Mouse (Mus musculus) right cerebral cortex, adult 18-20 months (tissue): Measurements from ENCODE around the gene Nelfb.

Experiments used
- DNase-seq: peaks from one replicate; pipeline ENCODE4 v3.0.0; 2022; ENCODE audit warnings: mixed read lengths

The Nelfb gene

DNA sequence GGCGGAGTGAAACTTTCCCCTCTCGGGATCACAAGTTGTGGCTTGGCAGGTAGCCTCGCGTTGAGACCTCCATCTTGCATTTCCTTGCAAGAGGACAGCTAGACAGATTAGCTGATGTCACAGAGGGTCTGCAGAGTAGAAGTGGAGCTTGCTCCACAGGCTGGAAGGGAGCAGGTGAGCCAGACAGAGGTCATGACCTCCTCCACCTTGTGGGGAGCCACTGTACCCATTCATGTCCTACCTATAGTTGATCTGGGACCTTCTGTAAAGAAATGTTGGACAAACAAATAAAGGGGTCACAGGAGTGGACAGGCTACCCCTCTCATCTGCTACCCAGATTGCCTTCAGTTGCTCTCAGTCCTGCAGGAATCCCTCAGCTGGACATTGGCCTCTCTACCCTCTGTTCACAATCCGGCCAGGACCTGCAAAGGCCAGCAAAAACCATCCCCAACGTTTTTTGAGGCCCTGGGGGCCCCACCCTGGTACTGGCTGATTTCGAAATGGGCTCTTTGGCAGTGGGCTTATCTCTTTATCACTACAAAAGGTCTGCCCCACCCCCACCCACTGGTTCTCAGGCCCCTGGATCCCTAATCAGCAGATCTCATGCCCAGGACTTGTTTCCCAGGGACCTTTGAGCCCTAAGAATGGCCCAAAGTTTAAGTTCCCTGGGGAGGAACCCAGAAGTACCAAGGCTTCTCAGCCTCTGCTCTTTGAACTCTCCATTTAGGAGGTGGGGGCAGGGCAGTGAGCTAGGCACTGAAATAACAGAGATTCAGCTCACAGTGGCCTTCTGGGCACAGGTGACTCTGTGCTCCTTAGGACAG lies 36.2 kb downstream of the Nelfb start:
- DNase-seq: no peak

DNA sequence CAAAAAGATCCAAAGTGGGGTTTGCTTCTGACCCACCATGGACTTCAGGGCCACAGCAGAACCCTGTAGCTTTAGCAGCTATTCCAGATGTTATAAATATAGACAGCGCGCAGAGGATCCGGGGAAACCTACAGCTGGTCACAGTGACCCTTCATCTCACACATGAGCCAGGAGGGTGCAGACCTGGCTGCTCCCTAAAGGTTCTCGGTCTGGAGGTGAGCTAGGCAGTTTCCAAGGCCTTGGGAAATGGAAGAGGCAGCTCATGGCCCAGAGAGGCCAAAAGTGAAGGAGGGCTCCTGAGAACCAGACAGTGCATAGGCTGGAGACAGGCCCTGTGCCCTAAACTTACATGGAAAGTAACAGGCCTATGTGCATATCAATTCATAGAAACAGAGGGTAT lies 37.5 kb downstream of the Nelfb start:
- no peak for DNase-seq

DNA sequence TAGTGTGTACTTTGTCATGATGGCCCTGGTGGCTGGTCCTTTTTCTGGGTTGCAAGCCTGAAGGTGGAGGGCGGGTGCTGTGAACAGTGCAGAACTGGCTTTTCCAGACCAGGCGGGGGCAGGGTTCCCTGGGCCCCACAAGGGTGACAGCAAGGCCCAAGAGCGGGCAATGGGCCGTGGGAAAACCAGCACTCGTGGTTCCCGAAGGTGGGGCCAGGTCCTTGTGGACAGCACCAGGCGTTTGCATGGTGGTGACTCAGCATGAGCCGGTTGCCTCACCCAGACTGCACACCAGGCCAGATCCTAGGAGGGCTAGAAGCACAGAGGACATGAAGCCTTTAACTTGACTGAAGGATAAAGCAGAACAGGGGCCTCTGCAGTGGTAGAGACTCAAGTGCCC lies 38.7 kb downstream of the Nelfb start:
- no peak for DNase-seq

DNA sequence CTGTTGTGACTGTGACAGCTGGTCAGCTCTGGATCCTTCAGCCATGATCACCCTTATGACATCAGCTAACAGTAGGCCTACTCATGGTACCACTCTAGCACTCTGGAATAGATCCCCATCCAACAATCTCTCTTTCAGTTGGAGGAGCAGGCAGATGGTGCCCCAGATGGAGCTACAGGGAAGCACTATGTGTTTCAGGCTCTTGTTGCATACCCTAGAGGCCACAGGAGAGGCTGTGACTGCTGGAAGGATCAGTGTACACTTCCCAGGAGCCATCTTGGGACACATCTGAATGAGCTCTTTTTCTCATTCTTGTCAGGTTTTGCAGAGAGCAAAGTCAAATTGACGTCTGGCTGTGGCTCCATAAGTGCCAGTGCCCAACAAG lies 39.5 kb downstream of the Nelfb start:
- DNase-seq: no peak

DNA sequence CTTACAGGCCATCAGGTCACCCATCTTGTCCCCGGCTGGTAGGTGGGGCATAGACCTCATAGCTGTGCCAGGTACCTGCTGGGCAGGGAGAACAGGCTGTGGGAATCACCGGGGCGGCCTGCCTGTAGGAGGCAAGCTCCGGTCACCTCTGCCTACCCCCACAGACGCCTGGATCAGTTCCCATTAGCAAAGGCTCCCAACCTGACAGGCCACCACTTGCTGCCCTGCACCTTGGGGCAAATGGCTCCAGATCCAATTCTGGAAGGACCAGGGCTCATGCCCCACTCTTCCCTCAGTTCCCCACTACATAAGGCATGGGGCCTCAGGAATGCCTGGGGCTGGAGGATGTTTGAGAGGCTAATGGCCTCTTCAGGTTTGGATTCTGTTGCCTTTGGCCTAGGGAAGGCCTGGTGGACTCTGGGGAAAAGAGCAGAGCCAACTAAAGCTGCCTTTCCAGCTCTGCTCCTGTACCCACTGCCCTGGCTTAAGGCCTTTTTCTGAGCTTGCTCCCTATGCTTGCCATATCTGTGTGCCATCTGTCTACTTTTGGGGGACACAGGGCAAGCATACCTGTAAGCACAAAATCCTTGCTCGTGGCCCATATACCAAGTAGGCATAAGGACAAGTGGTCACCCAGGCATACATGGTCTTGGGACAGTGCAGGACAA lies 40.1 kb downstream of the Nelfb start:
- no peak for DNase-seq

DNA sequence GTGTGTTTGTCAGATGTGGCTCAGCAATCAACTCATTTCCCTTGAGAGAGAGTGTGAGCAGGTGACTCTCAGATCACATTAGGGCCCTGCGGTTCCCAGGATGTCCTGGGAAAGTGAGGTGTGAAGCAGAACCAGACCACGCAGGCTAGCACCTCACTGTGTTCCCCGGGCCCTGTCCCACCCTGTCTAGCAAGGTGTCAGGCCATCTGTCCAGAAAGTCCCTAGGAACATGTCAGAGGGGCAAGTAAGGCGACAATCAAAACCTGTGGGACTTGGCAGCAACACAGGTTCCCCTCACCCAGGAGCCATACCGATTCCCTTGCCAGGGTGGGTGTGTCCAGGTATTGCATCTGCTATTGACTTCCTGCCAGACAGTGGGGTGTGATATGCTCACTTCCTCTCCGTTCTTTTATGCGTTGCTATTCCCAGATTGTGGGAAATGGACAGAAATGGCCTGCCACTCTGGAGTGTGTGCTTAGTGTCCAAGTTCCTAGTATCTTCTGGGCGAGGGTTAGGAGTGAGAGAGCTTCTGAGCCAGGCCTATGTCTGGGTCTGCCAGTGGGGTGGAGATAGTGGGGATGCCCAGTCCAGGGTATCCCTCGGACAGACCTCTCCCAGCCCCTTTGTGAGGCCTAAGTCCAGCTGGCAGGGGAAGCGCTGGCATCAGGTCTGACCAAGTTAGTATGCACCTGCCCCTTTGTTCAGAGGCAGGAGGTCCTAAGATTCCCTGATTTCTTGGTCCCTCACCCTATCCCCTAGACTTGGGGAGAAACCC lies 40.8 kb downstream of the Nelfb start:
- DNase-seq: no peak

DNA sequence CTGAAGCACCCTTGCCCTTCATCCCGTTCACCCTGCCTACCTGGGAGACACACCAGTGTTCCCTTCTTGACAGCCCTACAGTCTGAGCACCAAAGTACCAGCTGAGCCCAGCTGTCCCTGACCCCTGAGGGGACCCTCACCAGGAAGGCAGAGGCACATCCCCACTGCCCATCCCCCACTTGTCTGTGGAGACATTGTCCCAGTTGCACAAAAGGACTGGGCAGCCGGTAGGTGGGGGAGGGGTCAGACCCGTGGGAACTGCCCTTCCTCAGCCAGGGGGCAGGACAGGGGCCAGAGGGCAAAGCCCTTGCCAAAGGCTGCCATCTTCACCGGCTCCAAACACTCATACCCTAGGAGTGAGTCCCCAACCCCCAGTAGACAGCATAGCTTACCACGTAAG lies 41.5 kb downstream of the Nelfb start:
- no peak for DNase-seq

DNA sequence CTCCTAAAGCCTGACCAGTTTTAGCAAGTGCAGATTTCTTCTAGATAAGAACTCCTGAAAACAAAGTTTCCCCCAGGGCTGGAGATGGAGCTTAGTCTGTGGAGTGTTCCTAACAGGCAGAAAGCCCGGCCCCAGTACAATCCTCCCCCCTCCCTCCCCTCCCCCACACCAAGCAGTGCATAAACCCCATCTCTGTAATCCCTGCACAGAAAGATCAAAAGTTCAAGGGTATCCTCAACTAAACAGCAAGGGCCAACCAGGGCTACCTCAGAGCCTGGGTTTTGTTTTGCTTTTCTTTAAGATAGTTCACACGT lies 42.7 kb downstream of the Nelfb start:
- DNase-seq: no peak

DNA sequence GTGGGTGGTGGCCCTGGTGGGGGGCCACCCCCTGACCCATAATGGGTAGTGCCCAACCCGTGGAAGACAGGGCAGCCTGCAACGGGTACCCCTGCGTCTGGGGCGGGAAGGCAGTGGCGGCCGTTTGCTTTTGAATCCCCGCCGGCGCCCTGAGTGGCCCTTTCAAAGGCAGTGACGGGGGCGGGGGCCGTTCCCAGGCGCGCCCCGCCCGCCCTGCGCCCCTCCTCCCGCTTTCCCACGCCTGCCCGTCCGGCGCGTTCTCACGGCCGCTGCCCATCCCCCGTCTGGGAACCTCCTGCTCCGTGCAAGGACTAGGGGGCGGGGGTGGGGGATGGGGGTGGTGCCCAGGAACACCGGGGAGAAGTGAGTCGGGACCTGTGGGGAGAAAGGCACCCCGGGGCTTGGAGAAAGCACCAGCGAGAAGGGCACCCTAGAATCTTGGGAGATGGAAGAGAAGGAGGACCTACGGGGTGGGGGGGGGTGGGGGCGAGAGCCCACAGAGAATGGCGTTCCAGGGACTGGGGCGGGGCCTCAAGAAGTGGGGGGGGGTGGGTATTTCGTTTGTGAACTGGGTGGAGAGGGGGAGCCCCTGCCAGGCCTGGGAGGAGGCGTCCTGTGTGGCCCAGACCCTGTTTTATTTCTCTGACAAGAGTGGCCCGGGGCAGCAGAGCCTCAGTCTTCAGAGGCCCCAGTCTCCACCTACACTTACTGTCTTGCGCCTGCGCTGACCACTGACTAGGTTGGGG lies 43.2 kb downstream of the Nelfb start:
- peak; percentile 39 for DNase-seq

DNA sequence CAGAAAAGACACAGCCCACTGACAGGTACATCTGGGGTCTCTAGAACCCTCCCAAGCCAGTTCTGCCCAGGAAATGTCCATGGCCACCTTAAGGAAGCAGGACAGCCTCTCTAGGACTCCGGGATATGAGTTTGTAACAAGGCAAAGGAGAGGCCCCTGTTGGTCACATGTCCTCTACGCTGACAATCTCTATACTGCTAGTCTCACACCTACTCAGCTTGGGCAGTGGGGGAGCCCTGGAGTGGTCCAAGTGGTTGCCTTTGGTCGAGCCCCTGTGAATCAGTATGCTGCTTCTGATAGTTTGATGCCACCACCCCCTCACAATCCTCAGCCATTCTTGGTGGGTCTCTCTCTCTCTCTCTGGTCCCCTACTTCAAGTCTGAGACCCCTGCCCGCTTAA lies 43.8 kb downstream of the Nelfb start:
- DNase-seq: no peak

DNA sequence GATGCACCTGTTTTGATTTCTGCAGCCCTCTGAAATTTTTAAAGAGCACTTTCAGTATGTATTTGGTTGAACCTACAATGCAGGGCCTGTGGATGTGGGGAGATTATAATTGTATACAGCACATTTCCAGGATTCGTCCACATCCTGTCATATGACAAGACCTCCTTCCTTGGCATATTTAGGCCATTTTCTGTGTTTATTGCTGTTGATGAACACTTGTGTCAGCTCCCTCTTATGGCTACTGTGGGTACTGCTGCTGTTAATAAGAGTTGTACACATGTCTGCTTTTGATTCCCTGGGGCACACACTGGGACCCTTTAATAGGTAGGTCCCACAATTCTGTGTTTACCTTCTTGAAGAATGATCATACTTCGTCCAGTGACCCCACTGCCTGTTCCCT lies 53.6 kb downstream of the Nelfb start:
- peak; percentile 42 for DNase-seq

DNA sequence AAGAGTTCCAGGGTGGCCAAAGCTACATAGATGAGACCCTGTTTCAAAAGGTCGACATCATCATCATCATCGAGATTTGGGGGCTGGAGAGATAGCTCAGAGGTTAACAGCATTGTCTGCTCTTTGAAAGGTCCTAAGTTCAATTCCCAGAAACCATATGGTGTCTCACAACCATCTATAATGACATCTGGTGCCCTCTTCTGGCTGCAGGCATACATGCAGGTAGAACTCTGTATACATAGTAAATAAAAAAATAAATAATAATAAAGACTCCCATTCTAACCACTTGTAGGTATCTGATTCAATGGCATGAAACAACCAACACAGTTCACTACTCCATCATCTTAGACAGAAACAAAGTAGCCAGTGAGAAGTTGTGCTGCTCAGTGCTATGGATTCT lies 54.3 kb downstream of the Nelfb start:
- DNase-seq: no peak

DNA sequence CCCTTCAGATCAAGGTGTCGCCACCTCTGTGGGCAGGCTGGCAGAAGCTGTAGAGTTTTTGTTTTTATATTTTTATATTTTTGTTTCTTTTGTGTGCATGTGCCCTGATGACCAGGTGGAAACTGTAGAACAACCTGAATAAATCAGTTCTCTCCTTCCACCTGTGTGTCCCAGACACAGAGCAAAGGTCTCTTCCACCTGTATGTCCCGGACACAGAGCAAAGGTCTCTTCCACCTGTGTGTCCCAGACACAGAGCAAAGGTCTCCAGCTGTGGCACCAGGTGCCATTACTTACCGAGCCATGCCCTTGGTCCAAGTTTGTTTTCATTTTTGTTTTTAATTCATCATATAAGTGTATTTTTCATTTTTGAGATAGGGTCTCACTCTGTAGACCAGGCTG lies 55.1 kb downstream of the Nelfb start:
- DNase-seq: no peak

DNA sequence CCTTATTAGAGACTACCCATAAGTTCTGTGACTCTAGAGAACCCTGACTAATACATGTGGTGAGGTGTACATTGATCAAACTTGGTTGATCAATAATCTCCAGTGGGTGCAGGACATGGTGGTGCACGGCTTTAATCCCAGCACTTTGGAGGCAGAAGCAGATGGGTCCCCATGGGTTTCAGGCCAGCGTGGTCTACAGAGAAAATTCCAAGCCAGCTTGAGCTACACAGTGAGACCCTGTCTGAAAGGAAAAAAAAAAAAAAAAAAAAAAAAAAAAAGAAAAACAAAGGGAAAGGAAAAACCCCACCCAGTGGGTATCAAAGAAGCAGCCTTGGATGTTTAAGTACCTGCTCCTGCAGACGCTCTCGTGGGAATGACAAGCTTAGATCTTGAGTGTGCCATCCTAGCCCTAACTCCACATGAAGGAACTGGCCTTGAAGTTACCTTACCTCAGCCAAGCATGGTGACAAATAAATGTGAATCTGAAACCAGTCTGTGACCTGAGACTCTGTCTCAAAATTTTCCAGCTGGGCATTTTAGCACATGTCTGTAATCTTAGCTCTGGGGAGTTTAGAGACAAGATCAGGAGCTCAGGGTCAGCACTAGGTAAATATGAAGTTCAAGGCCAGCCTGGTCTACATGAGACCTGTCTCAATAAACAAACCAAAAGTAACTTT lies 59.9 kb downstream of the Nelfb start:
- no peak for DNase-seq
